8 mouse cellular contexts compared by ENCODE assay signal in the genomic region with DNA sequence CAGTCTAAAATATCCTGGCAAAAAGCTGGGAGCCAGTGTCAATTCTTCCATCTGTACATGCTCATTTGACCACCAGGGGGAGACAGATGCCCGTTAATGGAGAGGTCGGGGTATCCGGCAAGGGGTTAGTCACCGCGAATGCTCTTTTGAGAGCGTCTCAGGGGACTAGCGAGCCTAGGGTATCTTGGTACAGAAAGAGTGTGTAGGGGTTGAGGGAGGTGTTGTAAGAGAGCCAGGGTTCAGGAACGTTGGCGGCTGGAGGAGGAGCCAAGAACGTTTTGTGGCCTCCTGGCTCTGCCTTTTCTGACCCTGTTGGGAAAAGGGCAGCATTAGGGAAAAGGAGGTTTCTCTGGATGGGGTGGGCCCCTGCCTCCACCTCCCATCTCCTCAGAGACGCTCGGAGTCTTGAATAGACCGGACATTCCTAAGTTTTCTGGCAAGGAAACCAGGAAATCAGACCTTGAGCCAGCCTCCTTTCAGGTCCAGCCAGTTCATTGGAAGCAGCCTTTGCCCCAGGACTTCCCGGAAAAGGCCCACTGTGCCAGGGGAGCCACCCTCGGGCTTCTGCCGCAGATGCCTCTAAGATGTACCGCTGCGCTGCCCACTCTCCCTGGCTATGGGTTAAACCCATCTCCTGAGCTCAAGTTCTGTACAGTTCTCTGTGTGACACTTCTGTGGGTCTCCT. TPM values are rescaled to one million over a fixed set of nuclear protein-coding genes. Genes with fewer than 3 reads are reported as not detected.
DNase-seq lines count a peak whose midpoint lies in the region; ATAC-seq lines count a peak whose summit lies in the region.

No protein-coding gene starts in this region.

- no peak overlapping the region; the same call in 1 of the 2 replicates for H3K27ac ChIP-seq in hindbrain, embryonic 12.5 days

- H3K9me3 ChIP-seq in hindbrain, embryonic 12.5 days (replicated peaks), result no peaks in the 10 kb centered on the region

- peaks cover 4% of the 10 kb centered on the region; the same call in 1 of the 2 replicates for H3K4me1 ChIP-seq in hindbrain, embryonic 12.5 days

- no peaks in the 10 kb centered on the region for H3K27me3 ChIP-seq in hindbrain, embryonic 12.5 days

- H3K4me3 ChIP-seq in hindbrain, embryonic 12.5 days, result no peak overlapping the region

- peak; percentile 62 for ATAC-seq in hindbrain, embryonic 12.5 days (ENCODE audit: low FRiP score)

- DNase-seq in NIH3T3 (ENCODE audit: low read depth), result peak; percentile 98
- peak; percentile 97 to 99 for DNase-seq in cerebellum, postnatal 10 days
- DNase-seq in frontal cortex, postnatal 14 days (ENCODE audit: low spot score in 2 of 2), result peak; percentile 72 to 86
- DNase-seq in layer of hippocampus, postnatal 10 days (ENCODE audit: low spot score in 2 of 2), result peak; percentile 93 to 95
- peak; percentile 96 for DNase-seq in lung, postnatal 10 days
- peak; percentile 94 for DNase-seq in ovary, postnatal 14 days (ENCODE audit: low spot score)
- DNase-seq in thymus, postnatal 25 days, result peak; percentile 91

- peak overlapping the region; percentile 48 for H3K4me2 ChIP-seq in hindbrain, embryonic 12.5 days (replicated peaks)

- 0 out of 2 replicates have a peak overlapping the region, but pooled peaks have one; percentile 33 for H3K9ac ChIP-seq in hindbrain, embryonic 12.5 days

- WGBS in hindbrain, embryonic 12.5 days, result 10% methylated on average over 18 of the region's 18 CpGs

- peaks cover 23% of the 10 kb centered on the region for H3K36me3 ChIP-seq in hindbrain, embryonic 12.5 days

RNA-seq across cellular contexts. Expression of gene Thrap3, which starts 24.7 kb away (rescaled TPM):
- 250 and 255 TPM in 2 replicates for polyA plus RNA-seq in hindbrain, embryonic 12.5 days (2016; fragmentation: Nextera tagmentation; extraction: Ambion mirVana)
- 100 to 1,000 TPM; 141 to 144 TPM for total RNA-seq in layer of hippocampus, postnatal 10 days (2021)

RNA-seq across cellular contexts. Expression of gene Map7d1, which starts 28.9 kb away (rescaled TPM):
- polyA plus RNA-seq in hindbrain, embryonic 12.5 days (2016; fragmentation: Nextera tagmentation; extraction: Ambion mirVana), result 143 and 150 TPM in 2 replicates
- 100 to 1,000 TPM; 204 to 206 TPM for total RNA-seq in layer of hippocampus, postnatal 10 days (2021)

RNA-seq across cellular contexts. Expression of gene Trappc3, which starts 34.9 kb away (rescaled TPM):
- polyA plus RNA-seq in hindbrain, embryonic 12.5 days (2016; fragmentation: Nextera tagmentation; extraction: Ambion mirVana), result 109 and 113 TPM in 2 replicates
- total RNA-seq in layer of hippocampus, postnatal 10 days (2021), result 10 to 100 TPM; 94.9 to 95.2 TPM

RNA-seq across cellular contexts. Expression of gene Col8a2, which starts 59.4 kb away (rescaled TPM):
- polyA plus RNA-seq in hindbrain, embryonic 12.5 days (2016; fragmentation: Nextera tagmentation; extraction: Ambion mirVana), result 50.1 and 56.7 TPM in 2 replicates
- total RNA-seq in layer of hippocampus, postnatal 10 days (2021), result 1 to 10 TPM; 1.6 to 3.6 TPM
